Mouse (Mus musculus): ENCODE measurements around the gene Fam98b.

- TF ChIP-seq CTCF (conservative IDR thresholded peaks at IDR 0.05 in 1 of 2, IDR thresholded peaks at IDR 0.05 in 1 of 2; ENCODE audit: low read depth in 2 of 2, low read length in 2 of 2) (no peak), RAD21 (IDR thresholded peaks at IDR 0.05; ENCODE audit: low read depth, low read length) (no peak), MAX (IDR thresholded peaks at IDR 0.05; ENCODE audit: low read length) (no peak), BHLHE40 (IDR thresholded peaks at IDR 0.05; ENCODE audit: low read depth, low read length) (no peak), POLR2A (IDR thresholded peaks at IDR 0.05; ENCODE audit: low read depth, low read length) (no peak), UBTF (IDR thresholded peaks at IDR 0.05; ENCODE audit: low read depth, low read length) (no peak), TBP (conservative IDR thresholded peaks at IDR 0.05; ENCODE audit: low read depth, low read length) (no peak), CHD2 (IDR thresholded peaks at IDR 0.05; ENCODE audit: low read length) (no peak), KAT2A (IDR thresholded peaks at IDR 0.05; ENCODE audit: insufficient replicate concordance, low read length) (no peak), MXI1 (IDR thresholded peaks at IDR 0.05; ENCODE audit: low read depth, low read length) (no peak), NRF1 (IDR thresholded peaks at IDR 0.05; ENCODE audit: low read depth, low read length) (no peak), ZKSCAN1 (IDR thresholded peaks at IDR 0.05; ENCODE audit: borderline replicate concordance, low read depth, low read length) (no peak), CHD1 (IDR thresholded peaks at IDR 0.05; ENCODE audit: low read depth, low read length) (no peak)
These were observed 62.5 kb downstream of the Fam98b start for GRCm38 (mm10) chr2:117312030-117312429.
